Mouse (Mus musculus) retina, embryonic 14.5 days (tissue): ENCODE measurements at regions not wholly inside any gene's neighbourhood (a gene's known extent, or its start where the extent isn't known, plus 50 kb on each side); places are given as distances from the start of the nearest gene placed in this dataset.
"Not testable (repeated sequence)": the region's sequence is repeated elsewhere in the genome, so short reads cannot be mapped to it uniquely, and the experiment has no call there.

ENCODE experiments used
- DNase-seq: peaks from one replicate; pipeline ENCODE4 v3.0.0-alpha.2; 2015; ENCODE audit warnings: low spot score

GRCm38 (mm10) chr17:83044515-83044914 lies 170.6 kb upstream of the Pkdcc start:
- no peak for DNase-seq

DNA sequence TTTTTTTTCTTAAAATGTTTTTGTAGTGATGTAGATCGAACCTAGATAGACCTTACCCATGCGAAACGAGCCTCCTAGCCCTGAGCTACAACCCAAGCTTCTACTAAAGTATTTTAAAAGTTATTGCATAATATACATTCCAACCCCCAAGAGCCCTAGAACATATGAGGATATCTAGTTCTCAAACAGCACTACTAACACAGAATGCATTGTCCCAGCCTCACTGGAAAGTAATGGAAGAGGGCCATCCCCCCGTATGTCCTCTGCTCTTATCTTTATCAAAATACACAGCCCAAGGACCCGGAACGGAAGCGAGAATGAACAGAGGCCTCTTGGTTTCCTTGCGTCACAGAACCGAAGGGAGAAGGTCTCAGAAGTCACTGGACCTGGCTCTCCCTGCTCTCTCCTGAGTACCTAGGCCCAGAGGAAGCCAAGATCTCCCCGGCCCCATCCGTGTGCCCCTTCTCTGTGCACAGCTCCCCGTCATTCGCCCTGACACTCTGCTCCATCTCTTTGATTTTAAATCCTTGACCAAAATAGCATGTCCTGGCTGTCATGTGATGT lies 165.0 kb upstream of the Pkdcc start:
- DNase-seq: no peak

DNA sequence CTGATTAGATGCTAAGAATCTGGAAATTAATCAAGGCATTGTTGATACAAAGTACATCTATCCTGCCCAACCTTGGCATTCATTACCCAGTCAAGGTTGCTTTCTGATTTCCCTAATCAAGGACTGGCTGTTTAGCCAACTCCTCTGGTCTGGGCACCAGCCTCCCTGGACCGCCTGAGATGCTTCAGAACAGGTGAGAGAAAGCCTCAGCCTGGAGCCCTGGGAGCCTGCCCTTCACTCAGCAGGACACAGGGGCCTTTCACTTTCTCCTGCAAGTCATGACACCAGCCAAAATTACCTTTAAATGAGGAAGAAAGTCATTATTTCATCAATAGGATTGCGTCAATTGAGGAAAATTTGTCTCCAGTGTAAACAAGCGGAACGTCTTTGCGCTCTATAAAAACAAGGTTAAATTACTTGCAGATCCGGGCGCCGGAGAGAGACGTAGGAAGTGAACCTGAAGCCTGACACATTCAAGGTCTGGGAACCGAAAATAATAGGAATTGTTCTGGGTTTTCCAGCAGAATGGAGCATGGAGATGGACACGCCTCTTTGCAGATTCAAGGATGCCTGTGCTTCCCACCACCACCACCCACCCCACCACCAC lies 164.4 kb upstream of the Pkdcc start:
- peak; percentile 30 for DNase-seq

GRCm38 (mm10) chr17:83052613-83053140 lies 162.4 kb upstream of the Pkdcc start:
- DNase-seq: peak; percentile 14

DNA sequence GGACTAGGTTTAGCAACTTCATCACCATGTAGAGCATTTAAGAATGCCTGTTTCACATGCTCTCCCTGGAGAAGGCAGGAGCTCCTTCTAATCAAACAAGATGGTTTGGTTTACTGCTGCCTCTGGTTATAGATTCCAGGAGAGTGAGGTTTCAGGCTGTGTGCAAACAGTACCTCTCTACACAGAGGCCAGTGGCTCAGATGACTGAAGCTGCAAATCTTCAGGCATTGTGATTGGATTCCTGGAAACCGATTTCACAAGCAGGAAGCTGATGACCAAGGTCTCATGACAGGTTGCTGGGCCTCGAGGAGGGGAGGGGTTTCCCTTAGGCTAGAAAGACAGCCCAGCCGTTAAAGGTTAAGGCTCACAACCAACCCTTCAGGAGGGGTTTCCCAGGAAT lies 157.3 kb upstream of the Pkdcc start:
- DNase-seq: no peak

DNA sequence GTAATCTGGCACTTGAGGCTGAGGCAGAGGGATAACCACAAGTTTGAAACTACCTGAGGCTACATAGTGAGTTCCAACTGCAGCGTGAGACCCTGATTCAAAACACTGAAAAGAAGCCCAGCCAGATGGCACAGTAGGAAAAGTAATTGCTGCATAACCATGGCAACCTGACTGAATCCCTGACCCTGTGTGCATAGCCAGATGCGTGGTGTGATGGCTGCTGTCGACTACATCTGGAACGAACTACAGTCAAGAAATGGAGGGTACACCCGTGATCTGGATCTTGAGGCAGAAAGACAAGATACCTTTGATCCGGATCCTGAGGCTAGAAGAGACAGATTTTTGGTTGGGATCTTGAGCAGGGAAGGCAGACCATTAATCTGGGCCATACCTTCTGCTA lies 153.2 kb upstream of the Pkdcc start:
- no peak for DNase-seq

DNA sequence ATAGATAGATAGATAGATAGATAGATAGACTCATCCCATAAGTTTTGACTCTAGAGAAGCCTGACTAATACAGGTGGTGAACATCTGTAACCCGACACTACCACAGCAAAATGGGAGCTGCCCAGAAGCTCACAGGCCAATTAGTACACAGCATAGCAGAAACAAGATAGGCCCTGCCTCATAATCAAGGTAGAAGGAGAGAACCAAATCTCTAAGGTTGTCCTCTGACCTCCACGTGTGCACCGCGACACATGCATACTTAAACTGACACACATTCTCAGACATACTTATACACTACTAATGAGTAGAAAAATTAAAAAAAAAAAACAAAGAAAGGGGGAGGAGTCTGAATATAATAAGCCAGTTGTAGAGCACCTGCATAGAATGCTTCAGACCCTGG lies 151.2 kb upstream of the Pkdcc start:
- no peak for DNase-seq

GRCm38 (mm10) chr17:83064376-83064775 lies 150.7 kb upstream of the Pkdcc start:
- not testable (repeated sequence) for DNase-seq

DNA sequence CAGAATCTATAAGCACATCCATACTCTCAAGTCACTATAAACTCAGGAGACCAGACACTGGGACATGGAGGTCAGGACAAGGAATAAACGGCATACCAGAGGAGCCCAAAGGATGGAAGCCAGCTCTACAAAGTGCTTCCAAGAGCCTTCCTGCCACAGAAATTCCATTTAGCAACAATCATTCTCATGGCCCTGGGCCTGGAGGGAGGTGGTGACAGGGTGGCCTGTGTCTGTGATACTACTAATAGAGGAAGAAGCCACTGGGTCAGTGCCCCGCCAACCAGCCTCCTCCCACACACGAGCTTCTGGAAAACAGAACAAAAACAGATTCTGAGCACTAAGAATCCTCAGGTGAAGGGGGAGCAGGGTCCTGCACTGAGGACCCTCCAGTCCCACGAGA lies 145.8 kb upstream of the Pkdcc start:
- no peak for DNase-seq

GRCm38 (mm10) chr17:83071746-83072145 lies 143.3 kb upstream of the Pkdcc start:
- DNase-seq: no peak

GRCm38 (mm10) chr17:83072175-83072574 lies 142.9 kb upstream of the Pkdcc start:
- no peak for DNase-seq

DNA sequence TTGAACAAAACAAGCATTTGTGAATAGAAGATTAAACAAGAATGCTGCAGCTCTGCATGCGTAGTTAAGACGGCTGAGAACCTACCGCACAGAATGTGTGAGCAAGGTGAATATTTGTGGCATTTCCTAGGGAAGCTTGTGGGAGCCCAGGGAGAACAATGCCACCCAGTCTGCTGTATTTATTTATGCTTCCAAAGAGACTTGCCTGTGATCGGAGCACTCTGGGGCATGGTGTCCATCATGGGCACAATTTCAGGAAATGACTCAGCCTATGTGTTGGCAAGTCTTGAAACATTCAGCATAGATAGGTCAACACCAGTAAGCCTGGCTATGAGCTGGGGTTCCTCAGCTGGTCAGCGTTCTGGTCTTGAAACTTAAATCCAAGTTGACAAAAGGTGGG lies 140.2 kb upstream of the Pkdcc start:
- DNase-seq: no peak

DNA sequence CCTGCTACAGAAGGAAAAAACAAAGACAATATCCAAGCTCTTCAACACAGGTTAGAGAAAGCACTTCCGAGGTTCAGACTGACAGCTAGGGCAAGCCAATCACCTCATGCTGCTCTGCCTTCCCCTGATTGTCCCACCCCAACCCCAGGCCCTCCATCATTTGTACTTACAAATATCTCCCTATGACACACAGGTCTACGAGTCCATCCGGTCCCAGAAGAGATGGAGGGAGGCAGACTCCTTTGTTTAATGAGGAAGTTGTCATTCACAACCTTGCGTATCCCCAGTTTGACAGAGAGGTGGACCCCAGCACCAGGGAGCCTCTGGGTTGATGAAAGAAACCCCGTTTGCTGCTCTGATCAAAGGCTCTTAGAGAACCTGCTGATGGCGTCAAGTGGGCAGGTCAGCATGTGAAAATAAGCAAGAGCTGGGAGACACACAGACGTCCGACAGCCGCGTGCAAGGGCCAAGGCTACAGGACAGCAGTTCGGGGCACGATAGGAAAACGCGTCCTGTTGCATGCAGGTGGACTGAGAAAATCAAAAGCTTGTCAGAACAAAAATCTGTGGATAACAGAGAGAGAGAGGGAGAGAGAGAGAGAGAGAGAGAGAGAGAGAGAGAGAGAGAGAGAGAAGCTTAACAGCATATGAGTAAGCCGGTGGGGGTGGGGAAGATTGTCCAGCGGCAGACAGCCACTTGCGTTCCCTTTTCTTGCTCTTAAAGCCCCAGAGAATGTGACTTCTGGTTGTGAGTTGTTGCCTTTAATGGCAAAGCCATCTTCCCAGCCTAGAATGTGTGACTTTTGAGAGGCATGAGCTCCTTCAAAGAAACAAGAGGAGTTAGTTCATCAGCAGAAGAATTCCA lies 137.1 kb upstream of the Pkdcc start:
- DNase-seq: peak; percentile 57

- DNase-seq: peak; percentile 31
Observed at GRCm38 (mm10) chr17:83078601-83079360, 136.3 kb upstream of the Pkdcc start.

GRCm38 (mm10) chr17:83079361-83079685 lies 135.8 kb upstream of the Pkdcc start:
- DNase-seq: no peak

GRCm38 (mm10) chr17:83081729-83082128 lies 133.4 kb upstream of the Pkdcc start:
- no peak for DNase-seq

DNA sequence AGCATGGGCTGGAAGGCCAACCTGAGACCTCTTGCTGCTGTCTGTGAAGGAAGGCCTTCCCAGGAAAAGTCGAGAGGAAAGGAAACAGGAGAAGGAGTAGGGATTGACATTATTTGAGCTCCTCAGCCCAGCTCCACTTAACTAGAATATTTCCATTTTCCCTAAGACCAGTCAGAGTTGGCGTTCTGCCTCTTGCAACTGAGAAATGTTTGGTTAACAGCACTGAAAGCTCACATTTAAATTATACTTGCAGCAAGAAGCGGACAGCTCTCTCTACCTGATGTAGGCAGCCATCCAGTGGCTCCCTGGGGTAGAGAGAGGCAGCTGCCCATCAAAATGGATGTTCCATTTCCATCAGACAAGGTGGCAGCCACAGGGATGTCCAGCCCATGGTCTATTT lies 131.6 kb upstream of the Pkdcc start:
- no peak for DNase-seq

GRCm38 (mm10) chr17:83085792-83086475 lies 129.2 kb upstream of the Pkdcc start:
- DNase-seq: no peak

DNA sequence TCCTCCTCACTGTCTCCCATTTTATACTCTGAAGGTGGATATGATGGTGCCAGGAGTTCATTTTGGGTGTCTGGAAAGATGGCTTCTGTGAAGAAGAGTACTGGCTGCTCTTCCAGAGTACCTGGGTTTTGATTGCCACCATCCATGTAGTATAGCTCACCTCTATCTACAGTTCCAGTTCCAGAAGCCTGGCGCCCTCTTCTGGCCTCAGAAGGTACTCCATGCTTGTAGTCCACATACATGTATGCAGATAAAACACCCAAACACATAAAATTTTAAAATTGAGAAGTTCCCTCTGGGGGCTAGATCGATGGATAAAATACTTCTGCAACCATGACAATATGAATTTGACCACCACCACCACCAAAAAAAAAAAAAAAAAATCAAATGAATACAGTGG lies 128.4 kb upstream of the Pkdcc start:
- DNase-seq: no peak

- DNase-seq: no peak
Observed at GRCm38 (mm10) chr17:83088471-83088870, 126.6 kb upstream of the Pkdcc start.

DNA sequence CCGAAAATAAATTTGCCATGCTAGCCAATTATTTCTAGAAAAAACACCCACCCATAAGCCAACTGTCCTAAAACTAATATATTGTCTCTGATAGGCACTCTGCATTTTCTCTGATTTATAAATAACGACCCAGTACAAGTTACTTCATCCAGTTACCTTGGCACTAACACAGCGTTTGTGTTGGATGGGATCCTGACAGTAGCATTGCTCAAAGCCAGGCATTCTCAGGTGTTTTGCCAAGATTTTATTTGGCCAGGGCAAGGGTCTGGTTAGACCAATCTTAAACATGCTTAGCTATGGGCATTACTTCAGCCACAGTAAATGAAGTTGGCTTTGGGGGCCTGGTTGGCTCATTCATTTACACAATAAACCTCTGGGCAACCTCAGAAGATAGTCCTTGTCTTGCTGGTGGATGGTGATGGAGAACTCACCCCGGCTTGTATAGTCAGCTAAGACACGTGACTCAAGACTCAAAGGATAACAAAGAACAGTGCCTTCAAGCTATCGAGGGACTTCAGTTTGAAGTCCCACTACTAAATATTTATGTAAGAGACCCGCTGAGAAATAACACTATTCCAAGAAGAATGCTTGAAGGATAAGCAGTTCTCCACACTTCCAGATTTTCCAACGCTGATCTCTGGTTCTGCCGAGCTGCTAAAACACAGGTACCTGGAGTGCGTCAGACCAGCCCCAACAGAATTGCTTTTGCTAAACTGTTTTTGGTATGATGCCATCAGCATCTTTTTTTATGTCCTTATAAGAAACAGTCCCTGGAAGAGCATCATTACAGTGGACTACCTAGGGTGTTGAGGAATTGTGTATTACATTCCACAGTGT lies 125.0 kb upstream of the Pkdcc start:
- no peak for DNase-seq
